Mouse (Mus musculus): Measurements from ENCODE around the gene Sema6d. TPM values are rescaled to one million over a fixed set of nuclear protein-coding genes. Genes with fewer than 3 reads are reported as not detected.

Sema6d gene
- polyA plus RNA-seq, 1 experiment from 2014 or later = 3.6 TPM

DNA sequence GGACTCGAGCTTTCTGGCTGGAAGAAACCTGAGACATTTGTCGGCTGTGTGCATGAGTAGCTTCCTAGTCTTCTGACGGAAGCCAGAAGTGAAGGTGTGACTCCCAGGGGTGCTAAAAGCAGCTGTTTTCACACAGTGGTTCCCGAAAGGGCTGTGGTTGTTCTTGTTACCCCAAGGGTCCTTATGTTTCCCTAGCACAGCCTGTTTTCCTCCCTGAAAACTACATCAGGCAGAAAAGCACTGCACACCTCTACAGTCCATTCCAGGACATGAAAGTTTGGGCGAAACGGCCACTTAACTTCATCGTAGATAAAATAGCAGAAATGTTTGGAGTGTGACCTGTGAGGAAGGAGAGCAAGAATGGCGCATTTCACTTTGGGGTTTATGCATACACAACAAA is 346.9 kb downstream of the Sema6d start:
- no peak overlapping the region for H3K27ac ChIP-seq (ENCODE audit: low read depth)
- H3K4me1 ChIP-seq (ENCODE audit: insufficient read depth) = no peaks in the 10 kb centered on the region
- WGBS (ENCODE audit: insufficient replicate concordance) = 64% methylated on average over 8 of the region's 8 CpGs
- H3K9ac ChIP-seq (replicated peaks) = no peak overlapping the region
- no peaks in the 10 kb centered on the region for H3K9me3 ChIP-seq (ENCODE audit: low read length)
- no peak overlapping the region for H3K4me3 ChIP-seq (ENCODE audit: low read depth, low read length)
- ATAC-seq = no peak
- DNase-seq = no peak
- H3K4me2 ChIP-seq (ENCODE audit: low read depth, low read length) = no peak overlapping the region
- no peaks in the 10 kb centered on the region for H3K27me3 ChIP-seq (ENCODE audit: insufficient read depth, low read length)
- TF ChIP-seq EP300 (IDR thresholded peaks at IDR 0.05; ENCODE audit: low read depth) (no peak), CTCF (IDR thresholded peaks at IDR 0.05; ENCODE audit: low read depth) (no peak)
- H3K36me3 ChIP-seq (replicated peaks; ENCODE audit: insufficient read depth, low read length) = no peaks in the 10 kb centered on the region

DNA sequence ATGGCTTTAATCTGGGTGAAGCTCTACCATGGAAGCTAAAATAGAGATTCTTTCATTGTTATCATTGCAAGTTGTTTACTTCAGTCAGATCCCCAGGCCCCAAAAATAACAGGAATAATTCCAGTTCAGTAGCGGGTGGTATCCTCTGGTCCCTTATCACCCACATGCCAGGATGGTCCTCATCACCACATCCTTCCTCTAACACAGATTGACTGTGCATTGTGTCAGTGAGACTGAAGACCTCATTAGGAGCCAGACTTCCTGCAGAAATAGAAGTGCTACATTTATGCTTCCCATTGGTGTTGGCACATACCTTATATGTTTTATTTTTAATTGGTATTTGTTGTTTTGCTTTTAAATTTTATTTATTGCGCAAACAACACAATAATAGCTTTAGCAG is 354.4 kb downstream of the Sema6d start:
- Histone ChIP-seq H3K9me3 (ENCODE audit: low read length) (no peaks in the 10 kb centered on the region), H3K27ac (ENCODE audit: low read depth) (no peak overlapping the region), H3K36me3 (replicated peaks; ENCODE audit: insufficient read depth, low read length) (no peaks in the 10 kb centered on the region), H3K4me2 (ENCODE audit: low read depth, low read length) (no peak overlapping the region), H3K27me3 (ENCODE audit: insufficient read depth, low read length) (no peaks in the 10 kb centered on the region), H3K4me3 (ENCODE audit: low read depth, low read length) (no peak overlapping the region), H3K4me1 (ENCODE audit: insufficient read depth) (no peaks in the 10 kb centered on the region), H3K9ac (replicated peaks) (no peak overlapping the region)
- no peak for DNase-seq
- WGBS (ENCODE audit: insufficient replicate concordance) = 50% methylated on average over 2 of the region's 2 CpGs
- TF ChIP-seq CTCF (IDR thresholded peaks at IDR 0.05; ENCODE audit: low read depth) = no peak
- no peak for TF ChIP-seq EP300 (IDR thresholded peaks at IDR 0.05; ENCODE audit: low read depth)
- ATAC-seq = no peak

DNA sequence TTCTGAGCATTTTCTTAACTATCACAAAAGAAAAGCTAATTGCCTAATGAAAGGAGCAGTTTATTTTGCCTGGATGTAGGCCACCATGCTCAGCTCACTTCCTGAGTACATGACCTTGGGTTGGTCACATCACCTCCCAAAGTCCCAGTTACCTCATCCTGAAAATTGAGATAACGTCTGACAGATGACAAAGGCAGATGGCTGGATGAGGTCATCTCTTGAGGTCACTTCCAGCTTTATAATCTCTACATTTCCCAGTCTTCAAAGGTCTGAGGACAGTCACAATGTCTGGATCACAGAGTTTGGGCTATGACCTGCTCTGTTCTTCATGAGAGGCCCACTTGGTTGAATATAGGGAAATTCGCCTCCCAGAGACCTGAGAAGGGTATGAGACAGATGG is 366.1 kb downstream of the Sema6d start:
- Histone ChIP-seq H3K9ac (replicated peaks) (no peak overlapping the region), H3K4me3 (ENCODE audit: low read depth, low read length) (no peak overlapping the region), H3K36me3 (replicated peaks; ENCODE audit: insufficient read depth, low read length) (no peaks in the 10 kb centered on the region), H3K27me3 (ENCODE audit: insufficient read depth, low read length) (no peaks in the 10 kb centered on the region), H3K9me3 (ENCODE audit: low read length) (no peaks in the 10 kb centered on the region), H3K4me1 (ENCODE audit: insufficient read depth) (no peaks in the 10 kb centered on the region), H3K4me2 (ENCODE audit: low read depth, low read length) (no peak overlapping the region), H3K27ac (ENCODE audit: low read depth) (no peak overlapping the region)
- DNase-seq (no peak), ATAC-seq (no peak)
- WGBS (ENCODE audit: insufficient replicate concordance) = 60% methylated on average over 2 of the region's 2 CpGs
- TF ChIP-seq CTCF (IDR thresholded peaks at IDR 0.05; ENCODE audit: low read depth) (no peak), EP300 (IDR thresholded peaks at IDR 0.05; ENCODE audit: low read depth) (no peak)

DNA sequence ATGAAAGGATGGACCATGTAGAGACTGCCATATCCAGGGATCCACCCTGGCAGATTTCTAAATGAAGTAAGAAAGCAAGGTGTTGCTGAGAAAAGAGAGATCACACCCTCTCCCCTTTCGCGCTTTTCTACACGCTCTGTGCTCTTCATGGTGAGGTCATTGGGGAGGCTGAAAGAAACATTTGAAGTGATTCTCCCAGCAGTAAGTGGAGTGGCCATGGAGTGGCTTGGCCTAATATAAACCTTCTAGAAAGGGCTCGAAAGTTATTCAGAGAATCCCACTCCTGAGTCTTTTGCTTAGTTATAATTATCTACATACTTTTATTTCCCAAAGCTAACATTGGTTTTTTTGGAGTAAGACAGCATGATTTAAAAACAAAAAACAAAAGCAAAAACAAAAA is 367.2 kb downstream of the Sema6d start:
- Histone ChIP-seq H3K4me2 (ENCODE audit: low read depth, low read length) (no peak overlapping the region), H3K27me3 (ENCODE audit: insufficient read depth, low read length) (no peaks in the 10 kb centered on the region), H3K9me3 (ENCODE audit: low read length) (no peaks in the 10 kb centered on the region), H3K9ac (replicated peaks) (no peak overlapping the region), H3K36me3 (replicated peaks; ENCODE audit: insufficient read depth, low read length) (no peaks in the 10 kb centered on the region), H3K4me3 (ENCODE audit: low read depth, low read length) (no peak overlapping the region), H3K4me1 (ENCODE audit: insufficient read depth) (no peaks in the 10 kb centered on the region), H3K27ac (ENCODE audit: low read depth) (no peak overlapping the region)
- 88% methylated on average over 4 of the region's 4 CpGs for WGBS (ENCODE audit: insufficient replicate concordance)
- TF ChIP-seq EP300 (IDR thresholded peaks at IDR 0.05; ENCODE audit: low read depth) = no peak
- ATAC-seq (no peak), DNase-seq (no peak)

DNA sequence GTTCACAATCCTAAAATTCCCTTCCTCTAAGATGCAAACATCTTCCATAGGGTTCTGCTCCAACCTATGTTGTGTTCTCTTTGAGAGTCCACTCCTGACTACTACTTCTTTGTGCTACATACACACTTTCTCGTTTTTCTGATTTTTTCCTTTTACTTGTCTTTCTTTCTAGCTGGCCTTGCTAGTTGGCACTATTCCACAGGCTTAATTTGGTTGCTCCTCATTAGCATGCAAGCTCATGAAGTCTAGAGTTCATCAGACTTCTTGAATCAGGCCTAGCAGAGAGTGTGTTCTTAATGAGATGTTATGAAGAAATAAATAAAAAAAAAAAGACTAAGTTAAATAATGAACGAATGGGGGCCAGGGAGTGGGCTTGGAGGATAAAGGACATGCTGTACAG is 368.3 kb downstream of the Sema6d start:
- no peaks in the 10 kb centered on the region for H3K9me3 ChIP-seq (ENCODE audit: low read length)
- TF ChIP-seq CTCF (IDR thresholded peaks at IDR 0.05; ENCODE audit: low read depth) (no peak), EP300 (IDR thresholded peaks at IDR 0.05; ENCODE audit: low read depth) (no peak)
- ATAC-seq (no peak), DNase-seq (no peak)
- H3K27ac ChIP-seq (ENCODE audit: low read depth) = no peak overlapping the region
- no peaks in the 10 kb centered on the region for H3K36me3 ChIP-seq (replicated peaks; ENCODE audit: insufficient read depth, low read length)
- H3K4me3 ChIP-seq (ENCODE audit: low read depth, low read length) = no peak overlapping the region
- no peaks in the 10 kb centered on the region for H3K27me3 ChIP-seq (ENCODE audit: insufficient read depth, low read length)
- 59% methylated on average over 2 of the region's 2 CpGs for WGBS (ENCODE audit: insufficient replicate concordance)
- no peaks in the 10 kb centered on the region for H3K4me1 ChIP-seq (ENCODE audit: insufficient read depth)
- H3K9ac ChIP-seq (replicated peaks) = no peak overlapping the region
- no peak overlapping the region for H3K4me2 ChIP-seq (ENCODE audit: low read depth, low read length)

DNA sequence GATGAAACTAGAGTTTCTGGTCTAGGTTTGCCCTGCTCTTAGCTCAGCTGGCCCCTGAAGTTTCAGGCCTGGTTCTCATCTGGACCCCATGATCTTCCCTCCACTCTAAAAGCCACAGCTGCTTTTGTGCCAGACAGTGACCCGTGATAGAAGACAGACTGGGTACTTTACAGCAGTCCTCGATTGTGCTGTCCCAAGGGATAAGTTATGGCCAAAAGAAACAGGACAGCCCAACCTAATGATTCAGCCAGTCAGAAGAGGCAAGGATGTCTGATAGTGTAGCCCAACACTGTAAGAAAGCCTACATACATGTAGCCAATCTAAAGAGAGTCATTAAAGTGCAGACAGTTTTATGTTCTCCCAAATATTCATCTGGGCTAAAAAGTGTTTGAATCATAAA is 371.2 kb downstream of the Sema6d start:
- H3K9me3 ChIP-seq (ENCODE audit: low read length) = no peaks in the 10 kb centered on the region
- H3K27me3 ChIP-seq (ENCODE audit: insufficient read depth, low read length) = no peaks in the 10 kb centered on the region
- H3K4me2 ChIP-seq (ENCODE audit: low read depth, low read length) = no peak overlapping the region
- no peaks in the 10 kb centered on the region for H3K36me3 ChIP-seq (replicated peaks; ENCODE audit: insufficient read depth, low read length)
- H3K27ac ChIP-seq (ENCODE audit: low read depth) = no peak overlapping the region
- H3K9ac ChIP-seq (replicated peaks) = no peak overlapping the region
- no peaks in the 10 kb centered on the region for H3K4me1 ChIP-seq (ENCODE audit: insufficient read depth)
- DNase-seq = no peak
- TF ChIP-seq CTCF (IDR thresholded peaks at IDR 0.05; ENCODE audit: low read depth) = no peak
- TF ChIP-seq EP300 (IDR thresholded peaks at IDR 0.05; ENCODE audit: low read depth) = no peak
- 64% methylated on average over 2 of the region's 2 CpGs for WGBS (ENCODE audit: insufficient replicate concordance)
- no peak overlapping the region for H3K4me3 ChIP-seq (ENCODE audit: low read depth, low read length)
- no peak for ATAC-seq

DNA sequence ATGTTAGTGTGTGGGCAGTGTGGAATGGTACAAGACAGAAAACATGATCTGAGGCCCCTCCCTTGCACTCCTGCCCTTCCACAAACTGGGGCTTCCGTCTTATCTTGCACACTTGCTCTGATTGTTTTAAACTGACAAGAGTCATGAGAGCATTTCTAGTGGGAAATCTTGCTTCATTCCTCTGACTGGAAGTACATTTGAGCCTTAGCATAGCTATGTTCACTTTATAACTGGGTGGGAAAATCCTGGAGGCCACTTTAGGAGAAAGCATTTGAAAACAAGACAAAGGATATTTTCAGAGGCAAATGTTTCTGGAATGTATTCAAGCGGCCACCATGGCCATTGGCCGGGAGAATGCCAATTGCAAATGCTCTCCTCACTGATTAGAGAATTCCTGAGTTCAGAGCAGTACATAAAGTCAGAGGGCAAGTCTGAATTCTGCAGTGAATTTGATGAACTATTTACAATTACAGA is 371.6 kb downstream of the Sema6d start:
- ATAC-seq (no peak), DNase-seq (no peak)
- no peaks in the 10 kb centered on the region for H3K9me3 ChIP-seq (ENCODE audit: low read length)
- TF ChIP-seq CTCF (IDR thresholded peaks at IDR 0.05; ENCODE audit: low read depth) (no peak), EP300 (IDR thresholded peaks at IDR 0.05; ENCODE audit: low read depth) (no peak)
- H3K27ac ChIP-seq (ENCODE audit: low read depth) = no peak overlapping the region
- no peak overlapping the region for H3K4me2 ChIP-seq (ENCODE audit: low read depth, low read length)
- no peaks in the 10 kb centered on the region for H3K27me3 ChIP-seq (ENCODE audit: insufficient read depth, low read length)
- H3K36me3 ChIP-seq (replicated peaks; ENCODE audit: insufficient read depth, low read length) = no peaks in the 10 kb centered on the region
- H3K9ac ChIP-seq (replicated peaks) = no peak overlapping the region
- no peak overlapping the region for H3K4me3 ChIP-seq (ENCODE audit: low read depth, low read length)
- 55% methylated on average over 3 of the region's 3 CpGs for WGBS (ENCODE audit: insufficient replicate concordance)
- H3K4me1 ChIP-seq (ENCODE audit: insufficient read depth) = no peaks in the 10 kb centered on the region

Measured in liver, postnatal 0 days (tissue).